10 mouse cellular contexts compared by ENCODE assay signal in the genomic region with DNA sequence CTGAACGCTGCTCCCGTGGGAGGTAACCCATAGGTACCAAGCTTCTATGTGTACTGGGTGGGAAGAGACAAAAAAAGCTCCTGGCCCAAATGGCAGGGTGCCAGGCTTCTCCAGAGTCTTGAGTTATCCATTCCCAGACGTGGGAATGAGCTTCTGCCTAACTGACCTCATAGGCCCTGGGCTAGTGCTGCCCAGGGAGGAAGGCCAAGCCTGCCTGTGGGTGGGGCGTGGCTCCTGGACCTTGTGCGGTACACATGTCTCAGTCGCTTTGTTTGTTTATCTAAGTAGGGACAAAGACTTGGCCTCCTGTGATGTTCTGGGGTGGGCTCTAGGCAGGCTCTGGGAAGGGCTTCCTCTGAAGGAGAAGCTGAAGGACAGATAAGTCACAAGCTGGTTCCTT. TPM values are rescaled to one million over a fixed set of nuclear protein-coding genes. Genes with fewer than 3 reads are reported as not detected.
DNase-seq lines count a peak whose midpoint lies in the region; ATAC-seq and TF ChIP-seq lines count a peak whose summit lies in the region.
"Had no signal": no experiment of that assay in that cellular context is flagged by ENCODE, and none has a peak within 500 bp of the region (broad histone marks: within the 10 kb centered on the region; RNA-seq: fewer than 3 reads in every experiment).

No protein-coding gene starts in this region.

- intact Hi-C loops in gastrocnemius, adult 2 months (cut with DNase I), result no loop called here

- no peaks in the 10 kb centered on the region for H3K9me3 ChIP-seq in liver, embryonic 13.5 days (replicated peaks)
- H3K9me3 ChIP-seq: embryonic facial prominence, embryonic 15.5 days had no signal

- H3K4me2 ChIP-seq in liver, embryonic 13.5 days, result no peak overlapping the region
- H3K4me2 ChIP-seq: embryonic facial prominence, embryonic 15.5 days had no signal

- 0 out of 2 replicates have a peak, but pooled peaks cover 10% of the 10 kb centered on the region for H3K4me1 ChIP-seq in liver, embryonic 13.5 days (replicated peaks)
- H3K4me1 ChIP-seq: embryonic facial prominence, embryonic 15.5 days had no signal

- DNase-seq in liver, embryonic 13.5 days, result no peak
- no peak for DNase-seq in liver
- peak; percentile 65 for DNase-seq in gastrocnemius, adult 2 months
- DNase-seq in kidney, adult 8-10 months, result peak; percentile 79 to 87
- DNase-seq in right cerebral cortex, postnatal 14 days, result peak; percentile 72
- no peak for DNase-seq in adrenal gland, postnatal 36 days
- no peak for DNase-seq in neural tube, embryonic 10.5 days (ENCODE audit: extremely low spot score, low spot score)
- DNase-seq in layer of hippocampus, postnatal 14 days (ENCODE audit: low spot score in 2 of 2), result no peak
- DNase-seq: thymus, adult 2 months had no signal

- no peaks in the 10 kb centered on the region for H3K36me3 ChIP-seq in liver, embryonic 13.5 days
- H3K36me3 ChIP-seq: embryonic facial prominence, embryonic 15.5 days had no signal

- no peak overlapping the region for H3K9ac ChIP-seq in liver, embryonic 13.5 days
- H3K9ac ChIP-seq: embryonic facial prominence, embryonic 15.5 days had no signal

- H3K4me3 ChIP-seq in liver, embryonic 13.5 days (replicated peaks), result no peak overlapping the region
- H3K4me3 ChIP-seq in gastrocnemius, adult 2 months, result no peak overlapping the region
- H3K4me3 ChIP-seq: embryonic facial prominence, embryonic 15.5 days had no signal

- 0 out of 2 replicates have a peak, but pooled peaks have one; percentile 20 for ATAC-seq in liver, embryonic 13.5 days (ENCODE audit: low read depth)

- H3K27me3 ChIP-seq in liver, embryonic 13.5 days, result no peaks in the 10 kb centered on the region
- H3K27me3 ChIP-seq: embryonic facial prominence, embryonic 15.5 days had no signal

- WGBS in liver, embryonic 13.5 days (ENCODE audit: insufficient replicate concordance), result 41% methylated on average over 6 of the region's 6 CpGs

- TF ChIP-seq CTCF in gastrocnemius, adult 2 months (IDR thresholded peaks at IDR 0.05), result no peak

- no peak overlapping the region for H3K27ac ChIP-seq in liver, embryonic 13.5 days
- H3K27ac ChIP-seq in gastrocnemius, adult 2 months, result peak overlapping the region; percentile 73
- H3K27ac ChIP-seq: embryonic facial prominence, embryonic 15.5 days had no signal

RNA-seq across cellular contexts. Expression of a gene that starts 11.2 kb away (rescaled TPM):
- polyA plus RNA-seq in liver, embryonic 13.5 days (2015; fragmentation: Nextera tagmentation; extraction: Ambion mirVana), result 0.97 and 1.3 TPM in 2 replicates
- 10 to 100 TPM; 10.2 to 13.5 TPM for total RNA-seq in gastrocnemius, adult 2 months (2021)
- total RNA-seq in adrenal gland, postnatal 36 days (2021), result 10 to 100 TPM in 1 of 2 experiments, 1 to 10 TPM in 1; 7.3 to 11.7 TPM
- 10 to 100 TPM; 80.0 to 91.7 TPM for total RNA-seq in layer of hippocampus, postnatal 14 days (2021)

RNA-seq across cellular contexts. Expression of a gene that starts 52.6 kb away (rescaled TPM):
- polyA plus RNA-seq in liver, embryonic 13.5 days (2015; fragmentation: Nextera tagmentation; extraction: Ambion mirVana), result 53.5 and 54.9 TPM in 2 replicates
- 10 to 100 TPM; 13.7 to 16.5 TPM for total RNA-seq in gastrocnemius, adult 2 months (2021)
- 10 to 100 TPM; 12.0 to 15.3 TPM for total RNA-seq in adrenal gland, postnatal 36 days (2021)
- 10 to 100 TPM; 27.0 to 29.6 TPM for total RNA-seq in layer of hippocampus, postnatal 14 days (2021)

Comparison
In these comparisons a context has a peak if more than half of its experiments do, and no peak if none do; other contexts are left out.
1. DNase-seq: peak in gastrocnemius, adult 2 months (single experiment), kidney, adult 8-10 months (2 of 2) and right cerebral cortex, postnatal 14 days (single experiment); none in liver, embryonic 13.5 days (single experiment), liver (single experiment), adrenal gland, postnatal 36 days (0 of 2), neural tube, embryonic 10.5 days (single experiment) and layer of hippocampus, postnatal 14 days (0 of 2).
2. RNA of a gene that starts 11.2 kb away (total RNA-seq): 80.0 to 91.7 TPM in layer of hippocampus, postnatal 14 days; 10.2 to 13.5 TPM in gastrocnemius, adult 2 months and 7.3 to 11.7 TPM in adrenal gland, postnatal 36 days; every median in the first group is over 4 times any median in the second.